Mouse (Mus musculus) spleen, postnatal 10 days (tissue): ENCODE data around the gene Tnfrsf18.

Source experiments
- DNase-seq, 2 experiments: peaks; one replicate each; pipeline ENCODE4 v3.0.0; 2021 to 2022; ENCODE audit warnings: low spot score in 2 of 2

Gene Tnfrsf18

DNA sequence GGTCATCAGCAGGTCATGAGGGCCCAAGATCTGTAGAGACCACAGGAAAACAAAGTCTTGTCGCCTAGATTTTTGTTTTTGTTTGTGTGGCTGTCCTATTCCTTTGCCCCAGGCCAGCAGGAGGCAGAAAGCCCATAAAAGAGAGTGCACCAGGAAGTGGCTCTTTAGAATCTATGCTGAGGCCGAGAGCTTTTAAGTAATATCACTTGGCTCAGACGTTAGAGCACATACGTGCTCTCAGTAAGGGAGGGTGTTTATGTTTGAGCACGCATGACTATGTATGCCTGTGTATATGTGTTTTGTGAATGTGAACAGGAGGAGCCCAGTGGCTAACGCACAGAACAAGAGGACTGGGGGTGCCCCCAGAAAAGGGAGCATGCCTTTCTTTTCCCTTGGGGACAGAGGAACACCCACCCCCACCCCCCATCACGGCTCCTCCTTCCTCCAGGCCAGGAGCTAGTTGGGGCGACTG, 51.0 kb downstream of the Tnfrsf18 start:
- no peak for DNase-seq

DNA sequence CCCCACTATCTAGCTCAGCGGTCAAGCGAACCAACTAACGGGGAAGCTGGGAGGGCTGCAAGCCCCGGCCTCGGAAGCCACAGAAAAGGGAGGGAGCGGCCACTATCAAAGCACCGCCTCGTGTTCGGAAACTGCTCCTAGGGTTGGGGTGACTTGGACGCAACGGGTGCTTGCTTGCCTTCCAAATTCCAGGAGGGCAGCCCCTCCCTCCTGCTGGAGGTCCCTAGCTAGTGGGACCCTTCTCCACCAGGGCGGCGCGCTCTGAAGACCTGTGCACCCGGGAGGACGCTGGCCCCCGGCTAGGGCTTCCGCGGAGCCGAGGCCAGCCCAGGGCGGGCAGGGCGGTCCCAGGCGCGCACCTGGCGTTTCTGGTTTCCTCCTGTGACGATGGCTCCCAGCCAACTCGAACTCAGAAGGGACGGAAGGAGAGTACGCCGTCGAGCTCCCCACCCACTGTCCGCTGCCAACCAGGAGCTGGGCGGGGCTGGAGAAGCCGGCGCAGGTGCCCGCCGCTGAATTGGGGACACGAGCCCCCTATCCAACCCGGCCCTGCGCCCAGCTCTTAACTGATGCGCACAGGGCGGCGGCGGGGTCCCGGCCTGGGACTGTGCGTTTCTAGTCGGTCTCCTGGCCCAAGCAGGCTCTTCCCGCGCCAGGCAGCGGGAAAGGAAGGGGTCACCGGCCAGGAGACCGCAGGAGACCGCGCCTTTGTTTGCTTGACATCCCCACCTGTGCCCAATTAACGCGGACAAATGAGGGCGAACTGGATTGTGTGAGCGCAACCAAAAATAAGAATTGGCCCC, 51.7 kb downstream of the Tnfrsf18 start:
- DNase-seq, result peak; percentile 36 to 66
